Comparison of ENCODE assay signal across 8 mouse cellular contexts in genomic region chr10:33986771-33987170, GRCm38 (mm10). TPM values are rescaled to one million over a fixed set of nuclear protein-coding genes. Genes with fewer than 3 reads are reported as not detected.
DNase-seq lines count a peak whose midpoint lies in the region; ATAC-seq and TF ChIP-seq lines count a peak whose summit lies in the region.
"Had no signal": no experiment of that assay in that cellular context is flagged by ENCODE, and none has a peak within 500 bp of the region (broad histone marks: within the 10 kb centered on the region; RNA-seq: fewer than 3 reads in every experiment).

No protein-coding gene starts in this region.

- H3K9me3 ChIP-seq in G1E (replicated peaks): no peaks in the 10 kb centered on the region
- no peaks in the 10 kb centered on the region for H3K9me3 ChIP-seq in embryonic facial prominence, embryonic 11.5 days (replicated peaks; ENCODE audit: control insufficient read depth, low read length)
- no peaks in the 10 kb centered on the region for H3K9me3 ChIP-seq in lung, embryonic 16.5 days (ENCODE audit: control insufficient read depth, low read length)

- H3K4me3 ChIP-seq in G1E (ENCODE audit: low read depth, low read length): no peak overlapping the region
- no peak overlapping the region for H3K4me3 ChIP-seq in embryonic facial prominence, embryonic 11.5 days (ENCODE audit: low read depth, low read length)
- no peak overlapping the region for H3K4me3 ChIP-seq in layer of hippocampus, adult 2 months
- H3K4me3 ChIP-seq in lung, embryonic 16.5 days (ENCODE audit: low read length): no peak overlapping the region

- no peak overlapping the region for H3K9ac ChIP-seq in embryonic facial prominence, embryonic 11.5 days (replicated peaks; ENCODE audit: low read length)
- H3K9ac ChIP-seq in lung, embryonic 16.5 days (ENCODE audit: low read length): no peak overlapping the region

- H3K27ac ChIP-seq in embryonic facial prominence, embryonic 11.5 days (replicated peaks; ENCODE audit: low read depth, low read length): no peak overlapping the region
- H3K27ac ChIP-seq in layer of hippocampus, adult 2 months: no peak overlapping the region
- H3K27ac ChIP-seq in lung, embryonic 16.5 days (ENCODE audit: low read length): no peak overlapping the region
- H3K27ac ChIP-seq: macrophage had no signal

- intact Hi-C loops in heart, postnatal 14 days (cut with DNase I): loop anchor here (5.0 to 10.0 kb wide), 2 partner anchors 48 to 111 kb away; partner anchors contain the start of genes Calhm5 and Trappc3l

- WGBS in embryonic facial prominence, embryonic 11.5 days: 24% methylated on average over 4 of the region's 4 CpGs
- WGBS in lung, embryonic 16.5 days: 12% methylated on average over 4 of the region's 4 CpGs

- no peaks in the 10 kb centered on the region for H3K4me1 ChIP-seq in G1E (ENCODE audit: insufficient read depth, low read depth, low read length)
- H3K4me1 ChIP-seq in embryonic facial prominence, embryonic 11.5 days (ENCODE audit: control insufficient read depth, insufficient read depth, low read length): no peaks in the 10 kb centered on the region
- H3K4me1 ChIP-seq in lung, embryonic 16.5 days (replicated peaks; ENCODE audit: control insufficient read depth, insufficient read depth, low read length): no peaks in the 10 kb centered on the region

- peaks cover 10% of the 10 kb centered on the region for H3K36me3 ChIP-seq in G1E (replicated peaks)
- H3K36me3 ChIP-seq in embryonic facial prominence, embryonic 11.5 days (replicated peaks; ENCODE audit: control insufficient read depth, insufficient read depth, low read depth, low read length): no peaks in the 10 kb centered on the region
- no peaks in the 10 kb centered on the region for H3K36me3 ChIP-seq in lung, embryonic 16.5 days (ENCODE audit: control insufficient read depth, insufficient read depth, low read length)

- no peaks in the 10 kb centered on the region for H3K27me3 ChIP-seq in G1E (ENCODE audit: insufficient read depth, low read length)
- H3K27me3 ChIP-seq in embryonic facial prominence, embryonic 11.5 days (ENCODE audit: control insufficient read depth, insufficient read depth, low read length): no peaks in the 10 kb centered on the region
- H3K27me3 ChIP-seq in lung, embryonic 16.5 days (ENCODE audit: control insufficient read depth, insufficient read depth, low read depth, low read length): no peaks in the 10 kb centered on the region

- ATAC-seq in G1E (ENCODE audit: extremely low read depth, insufficient number of reproducible peaks, low FRiP score, poor library complexity, severe bottlenecking): peak; percentile 83
- no peak; the same call in 1 of the 2 replicates for ATAC-seq in embryonic facial prominence, embryonic 11.5 days (replicated peaks; ENCODE audit: insufficient number of reproducible peaks, low FRiP score, low TSS enrichment, low read depth)
- 0 out of 2 replicates have a peak, but pooled peaks have one; percentile 36 for ATAC-seq in lung, embryonic 16.5 days (ENCODE audit: low read depth)

- DNase-seq in G1E (ENCODE audit: low spot score): peak; percentile 36
- DNase-seq in adrenal gland, postnatal 14 days: peak; percentile 65
- peak; percentile 87 for DNase-seq in embryonic facial prominence, embryonic 11.5 days (ENCODE audit: low spot score)
- DNase-seq in heart, postnatal 14 days: peak; percentile 51 to 75
- DNase-seq in layer of hippocampus, adult 2 months (ENCODE audit: low spot score in 2 of 2): peak; percentile 70 to 75
- peak; percentile 89 for DNase-seq in retina, postnatal 1 day

- no peak overlapping the region for H3K4me2 ChIP-seq in embryonic facial prominence, embryonic 11.5 days (ENCODE audit: low read depth, low read length)
- no peak overlapping the region for H3K4me2 ChIP-seq in lung, embryonic 16.5 days (ENCODE audit: low read depth, low read length)

- TF ChIP-seq CTCF in G1E (IDR thresholded peaks at IDR 0.05; ENCODE audit: low read depth, low read length): peak; percentile 88
- peak; percentile 97 for TF ChIP-seq CTCF in layer of hippocampus, adult 2 months (conservative IDR thresholded peaks at IDR 0.05)

RNA-seq across cellular contexts. Expression of gene Rwdd1, which starts 32.7 kb away (rescaled TPM):
- total RNA-seq in G1E (2014; fragmentation: Nextera tagmentation) (250 and 269 TPM in 2 replicates), G1E (2017) (232 and 246 TPM in 2 replicates)
- 57.2 and 67.7 TPM in 2 replicates for polyA plus RNA-seq in G1E (2012)
- 81.8 and 98.0 TPM in 2 replicates for total RNA-seq in adrenal gland, postnatal 14 days (2021)
- polyA plus RNA-seq in embryonic facial prominence, embryonic 11.5 days (2014; fragmentation: Nextera tagmentation; extraction: Ambion mirVana): 180 and 196 TPM in 2 replicates
- total RNA-seq in heart, postnatal 14 days (2021): 100 to 1,000 TPM in 1 of 2 experiments, 10 to 100 TPM in 1; 96.1 to 101 TPM
- total RNA-seq in layer of hippocampus, adult 2 months (2021): 100 to 1,000 TPM in 1 of 2 experiments, 10 to 100 TPM in 1; 94.7 to 112 TPM
- polyA plus RNA-seq in lung, embryonic 16.5 days (2015; fragmentation: Nextera tagmentation; extraction: Ambion mirVana): 94.6 and 105 TPM in 2 replicates

RNA-seq across cellular contexts. Expression of gene Zup1, which starts 35.7 kb away (rescaled TPM):
- total RNA-seq in G1E (2014; fragmentation: Nextera tagmentation): 27.2 and 38.2 TPM in 2 replicates
- total RNA-seq in G1E (2017): 20.8 and 24.6 TPM in 2 replicates
- 0.81 and 1.6 TPM in 2 replicates for polyA plus RNA-seq in G1E (2012)
- total RNA-seq in adrenal gland, postnatal 14 days (2021): 13.3 and 16.8 TPM in 2 replicates
- polyA plus RNA-seq in embryonic facial prominence, embryonic 11.5 days (2014; fragmentation: Nextera tagmentation; extraction: Ambion mirVana): 26.2 and 27.9 TPM in 2 replicates
- 1 to 10 TPM; 8.2 to 9.2 TPM for total RNA-seq in heart, postnatal 14 days (2021)
- total RNA-seq in layer of hippocampus, adult 2 months (2021): 10 to 100 TPM; 17.1 to 19.5 TPM
- polyA plus RNA-seq in lung, embryonic 16.5 days (2015; fragmentation: Nextera tagmentation; extraction: Ambion mirVana): 20.3 and 20.7 TPM in 2 replicates

RNA-seq across cellular contexts. Expression of gene Trappc3l, which starts 50.6 kb away (rescaled TPM):
- not detected in 2 replicates for total RNA-seq in G1E (2014; fragmentation: Nextera tagmentation)
- total RNA-seq in G1E (2017): not detected in 2 replicates
- polyA plus RNA-seq in G1E (2012): not detected in 2 replicates
- not detected in 2 replicates for total RNA-seq in adrenal gland, postnatal 14 days (2021)
- not detected in 2 replicates for polyA plus RNA-seq in embryonic facial prominence, embryonic 11.5 days (2014; fragmentation: Nextera tagmentation; extraction: Ambion mirVana)
- total RNA-seq in heart, postnatal 14 days (2021): not detected
- under 1 TPM in 1 of 2 experiments, not detected in 1; 0.39 TPM for total RNA-seq in layer of hippocampus, adult 2 months (2021)
- polyA plus RNA-seq in lung, embryonic 16.5 days (2015; fragmentation: Nextera tagmentation; extraction: Ambion mirVana): not detected in 2 replicates
- polyA plus RNA-seq: macrophage had no signal

RNA-seq across cellular contexts. Expression of gene Calhm4, which starts 57.3 kb away (rescaled TPM):
- total RNA-seq in G1E (2014; fragmentation: Nextera tagmentation): not detected in 2 replicates
- total RNA-seq in G1E (2017): 0.06 and 0.11 TPM in 2 replicates
- polyA plus RNA-seq in G1E (2012): not detected in 2 replicates
- total RNA-seq in adrenal gland, postnatal 14 days (2021): not detected in 2 replicates
- not detected in 2 replicates for polyA plus RNA-seq in embryonic facial prominence, embryonic 11.5 days (2014; fragmentation: Nextera tagmentation; extraction: Ambion mirVana)
- not detected for total RNA-seq in heart, postnatal 14 days (2021)
- total RNA-seq in layer of hippocampus, adult 2 months (2021): not detected
- polyA plus RNA-seq in lung, embryonic 16.5 days (2015; fragmentation: Nextera tagmentation; extraction: Ambion mirVana): not detected in 2 replicates
- polyA plus RNA-seq: macrophage had no signal

Comparison
In these comparisons a context has a peak if more than half of its experiments do, and no peak if none do; other contexts are left out.
1. DNase-seq: peak in every context shown above with its lines; median percentile 89 in retina, postnatal 1 day; 87 in embryonic facial prominence, embryonic 11.5 days; 72 in layer of hippocampus, adult 2 months; 65 in adrenal gland, postnatal 14 days; 63 in heart, postnatal 14 days; 36 in G1E.